Mouse (Mus musculus) testis, postnatal 10 days (tissue): Measurements from ENCODE around the gene Necab3.

ENCODE experiments used
- DNase-seq: peaks from one replicate; pipeline ENCODE4 v3.0.0; 2021; ENCODE audit warnings: low spot score

Necab3 gene

DNA sequence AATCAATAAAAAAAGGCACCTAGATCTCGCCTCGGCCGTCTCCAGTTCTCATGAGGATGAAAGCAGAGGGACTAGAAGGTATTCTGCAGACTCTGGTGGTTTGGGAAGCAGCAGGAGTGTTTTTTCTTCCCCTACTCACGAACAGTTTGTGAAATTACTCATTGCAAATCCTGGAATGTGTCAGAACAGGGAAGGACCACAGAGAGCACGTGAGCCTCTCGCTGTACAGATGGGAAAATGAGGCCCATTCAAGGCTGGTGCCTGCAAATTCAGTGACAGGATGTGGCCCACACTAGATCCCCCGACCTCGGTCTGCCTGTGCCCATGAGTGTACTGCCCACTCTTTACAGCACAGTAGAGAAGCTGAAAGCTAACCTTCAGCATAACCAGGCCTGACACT lies 13.3 kb upstream of the Necab3 start:
- no peak for DNase-seq

DNA sequence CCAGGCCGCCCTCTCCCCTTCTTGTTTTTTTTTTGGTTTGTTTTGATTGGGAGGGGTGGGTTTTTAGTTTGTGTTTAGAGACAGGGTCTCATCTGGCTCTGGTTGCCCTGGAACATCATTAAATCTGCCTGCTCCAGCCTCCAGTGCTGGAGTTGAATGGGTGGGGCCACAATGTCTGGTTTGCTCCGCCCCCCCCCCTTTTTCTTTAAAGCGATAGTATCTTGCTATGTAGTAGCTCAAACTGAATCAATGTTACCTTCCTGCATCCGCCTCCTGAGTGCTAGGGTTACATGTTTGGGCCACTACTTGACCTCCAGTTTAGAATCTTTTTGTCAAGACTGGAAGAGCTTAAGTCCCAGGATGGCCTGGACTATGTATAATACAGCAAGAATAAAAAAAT lies 12.6 kb upstream of the Necab3 start:
- no peak for DNase-seq

GRCm38 (mm10) chr2:154570666-154571065 lies 12.0 kb upstream of the Necab3 start:
- DNase-seq, result no peak

DNA sequence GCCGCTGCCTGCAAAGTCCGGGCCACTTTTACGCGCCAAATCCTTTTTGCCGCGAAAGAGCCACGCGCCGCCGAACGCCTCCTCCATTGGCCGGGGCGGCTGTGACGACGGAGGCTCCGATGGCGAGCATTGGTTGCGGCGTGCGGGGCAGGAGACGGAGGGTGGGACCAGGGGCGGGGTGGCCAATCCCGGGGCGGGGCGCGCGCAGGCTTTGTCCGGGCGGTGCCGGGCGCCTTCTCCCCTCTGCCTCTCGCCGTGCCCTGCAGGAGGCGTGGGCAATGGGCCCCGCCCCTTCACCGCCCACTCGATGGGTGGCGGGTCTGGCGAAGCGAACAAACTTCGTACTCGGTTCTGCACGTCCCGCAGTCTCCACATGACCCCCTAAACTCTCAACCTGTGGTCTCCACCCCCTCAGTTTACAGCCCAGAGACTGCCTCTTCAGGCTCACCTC lies 11.2 kb upstream of the Necab3 start, which contains the start of gene E2f1:
Gene E2f1, minus strand, starts transcription at position 57 of the 451 bp plus-strand sequence.
- peak; percentile 97 for DNase-seq

DNA sequence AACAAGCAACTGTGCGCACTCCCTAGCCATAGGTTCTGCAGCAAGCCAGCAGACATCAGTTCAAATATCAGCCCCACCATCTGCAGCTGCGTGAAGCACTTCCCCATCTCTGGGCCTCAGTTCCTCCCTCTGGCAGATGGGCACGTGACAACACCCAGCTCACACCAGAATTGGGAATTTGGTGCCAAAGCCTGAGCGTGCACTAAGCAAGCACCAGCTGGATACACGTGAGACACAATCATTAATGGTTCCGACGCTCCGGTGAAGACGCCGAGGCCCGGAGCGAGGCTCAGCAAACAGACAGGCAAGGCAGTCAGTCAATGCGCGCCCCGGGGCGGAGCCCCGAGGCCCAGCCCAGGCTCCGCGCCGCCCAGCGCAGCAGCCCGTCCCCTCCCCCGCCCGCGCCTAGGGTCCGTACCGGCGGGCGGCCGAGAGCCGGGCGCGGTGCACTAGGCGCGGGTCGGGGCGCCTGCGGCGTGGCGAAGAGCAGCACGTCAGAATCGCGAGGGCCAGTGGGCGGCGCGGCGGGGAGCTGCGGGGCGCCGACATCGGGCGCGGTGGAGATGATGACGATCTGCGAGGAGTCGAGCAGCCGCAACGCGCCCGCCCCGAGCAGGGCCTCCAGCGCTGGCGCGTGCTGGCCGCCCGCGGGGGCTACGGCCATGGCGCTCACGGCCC lies 10.5 kb upstream of the Necab3 start:
- peak; percentile 83 for DNase-seq

GRCm38 (mm10) chr2:154568329-154569070 lies 9.8 kb upstream of the Necab3 start:
- DNase-seq, result peak; percentile 79

DNA sequence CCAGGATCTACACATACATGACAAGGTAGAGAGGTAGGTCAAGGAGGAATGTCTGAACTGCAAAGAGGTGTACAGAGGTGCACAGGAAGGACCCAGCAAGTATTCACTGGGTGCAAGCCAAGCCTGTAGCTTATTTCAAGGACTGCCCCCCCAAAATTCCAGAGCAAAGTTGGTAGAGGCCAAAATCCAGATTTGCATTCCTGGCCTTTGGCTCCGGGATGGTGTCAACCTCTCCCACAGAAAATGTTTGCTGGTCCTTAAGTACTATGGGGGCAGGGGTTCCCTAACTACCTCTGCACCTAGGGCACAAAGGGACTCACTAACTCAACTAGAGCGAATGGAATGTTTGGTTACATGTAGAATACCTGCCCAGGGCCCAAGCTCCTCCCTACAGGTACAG lies 9.1 kb upstream of the Necab3 start:
- no peak for DNase-seq

DNA sequence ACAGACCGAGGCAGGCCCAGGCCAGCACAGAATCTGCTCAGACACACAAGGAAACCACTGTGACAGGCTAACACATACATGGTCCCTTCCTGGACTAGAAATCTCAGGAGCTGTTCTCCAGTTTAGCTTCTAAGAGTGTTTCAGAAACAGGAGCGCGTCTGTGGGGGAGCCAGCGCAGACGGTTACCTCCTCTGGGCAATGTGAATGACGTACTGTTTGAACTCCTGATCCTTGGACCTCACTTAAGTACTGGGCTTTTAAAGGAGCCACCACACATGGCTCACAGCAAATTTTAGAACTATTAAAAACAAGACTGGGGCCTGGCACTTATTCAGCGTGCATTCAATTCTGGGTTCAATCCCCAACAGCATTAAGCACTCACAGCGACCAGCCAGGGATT lies 8.0 kb upstream of the Necab3 start:
- no peak for DNase-seq

GRCm38 (mm10) chr2:154565562-154565961 lies 6.9 kb upstream of the Necab3 start:
- DNase-seq, result no peak

DNA sequence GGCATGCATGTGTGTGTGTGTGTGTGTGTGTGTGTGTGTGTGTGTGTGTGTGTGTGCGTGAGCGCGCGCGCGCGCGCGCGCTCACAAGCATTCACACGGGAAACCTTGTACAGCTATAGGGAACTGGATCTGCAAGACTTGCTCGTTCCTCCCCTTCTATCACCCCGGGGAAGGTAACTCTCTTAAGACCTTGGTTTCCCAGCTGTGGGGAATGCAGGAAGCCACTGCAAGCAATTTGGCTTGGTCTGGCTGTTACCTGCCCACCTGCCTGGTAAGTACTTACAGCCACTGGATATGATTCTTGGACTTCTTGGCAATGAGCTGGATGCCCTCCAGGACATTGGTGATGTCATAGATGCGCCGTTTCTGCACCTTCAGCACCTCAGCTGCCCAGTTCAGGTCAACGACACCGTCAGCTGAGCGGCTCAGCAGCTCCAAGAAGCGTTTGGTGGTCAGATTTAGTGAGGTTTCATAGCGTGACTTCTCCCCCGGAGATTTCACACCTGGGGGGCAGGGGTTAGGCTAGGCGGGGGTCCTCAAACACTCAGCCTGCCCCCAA lies 5.0 kb upstream of the Necab3 start:
- DNase-seq, result no peak

- peak; percentile 77 for DNase-seq
Observed at GRCm38 (mm10) chr2:154557184-154557832, 1.4 kb downstream of the Necab3 start.

GRCm38 (mm10) chr2:154555235-154555634 lies 3.5 kb downstream of the Necab3 start:
- DNase-seq, result peak; percentile 43

DNA sequence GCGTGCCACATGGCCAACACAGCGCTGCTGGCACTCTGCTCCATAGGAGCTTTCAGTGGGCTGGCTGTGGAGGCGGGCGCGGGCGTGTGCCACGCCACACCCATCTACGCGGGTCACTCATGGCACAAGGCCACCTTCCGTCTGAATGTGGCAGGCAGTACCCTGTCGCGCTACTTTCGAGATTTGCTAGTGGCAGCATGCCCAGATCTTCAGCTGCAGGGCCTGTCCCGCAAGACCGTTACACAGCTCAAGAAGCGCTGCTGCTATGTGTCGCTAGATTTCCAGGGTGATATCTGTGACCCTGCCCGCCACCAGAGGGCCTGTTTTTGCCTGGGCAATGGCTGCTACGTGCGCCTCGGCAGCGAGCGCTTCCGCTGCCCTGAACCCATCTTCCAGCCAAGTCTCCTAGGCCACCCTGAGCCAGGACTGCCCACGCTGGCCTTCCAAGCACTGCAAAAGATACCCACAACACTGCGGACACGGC lies 6.2 kb downstream of the Necab3 start:
- DNase-seq, result peak; percentile 83

GRCm38 (mm10) chr2:154551927-154552326 lies 6.8 kb downstream of the Necab3 start:
- no peak for DNase-seq

GRCm38 (mm10) chr2:154551476-154551875 lies 7.2 kb downstream of the Necab3 start, which contains the start of gene Actl10:
Gene Actl10 (plus strand): TSS chr2:154551776.
- DNase-seq, result no peak

GRCm38 (mm10) chr2:154550937-154551336 lies 7.8 kb downstream of the Necab3 start:
- DNase-seq, result no peak

DNA sequence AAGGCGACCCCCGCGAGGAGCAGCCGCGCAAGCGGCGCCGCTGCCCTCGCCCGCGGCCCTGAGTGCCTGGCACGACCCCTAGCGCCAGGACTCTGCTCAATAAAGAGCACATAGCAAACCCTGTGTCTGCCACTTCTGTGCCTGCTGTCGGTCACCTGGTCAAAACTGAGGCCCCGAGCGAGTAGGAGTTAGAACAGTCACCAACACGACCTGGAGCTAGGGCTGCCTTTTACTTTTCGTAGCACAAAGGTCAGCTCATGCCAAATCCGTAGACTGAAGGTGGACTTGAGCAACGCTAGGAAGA lies 8.9 kb downstream of the Necab3 start:
- DNase-seq, result no peak

GRCm38 (mm10) chr2:154549127-154549885 lies 9.4 kb downstream of the Necab3 start:
- DNase-seq, result peak; percentile 87

- DNase-seq, result peak; percentile 71
Observed at GRCm38 (mm10) chr2:154548688-154549087, 10.0 kb downstream of the Necab3 start.

DNA sequence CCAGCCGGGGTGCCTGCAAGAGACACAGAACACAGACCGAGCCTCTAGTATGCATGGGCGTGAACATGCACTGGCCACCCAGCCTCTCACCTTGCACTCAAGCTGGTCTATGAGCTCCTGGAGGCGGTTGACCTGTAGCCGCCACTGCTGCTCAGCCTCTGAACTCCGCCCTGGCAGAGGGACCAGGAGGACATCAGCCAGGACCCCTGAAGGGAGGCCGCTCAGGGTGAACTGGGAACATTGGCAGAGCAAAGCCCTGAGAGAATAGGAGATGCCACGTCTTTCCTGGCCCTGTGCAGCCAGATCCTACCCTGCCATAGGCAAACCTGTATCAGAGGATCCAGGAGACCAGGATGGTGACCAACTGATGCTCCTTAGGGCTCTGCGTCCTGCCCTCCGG lies 12.0 kb downstream of the Necab3 start, which contains the start of gene 1700003F12Rik:
Gene 1700003F12Rik, plus strand, starts transcription at position 375 of the 400 bp plus-strand sequence.
- no peak for DNase-seq

DNA sequence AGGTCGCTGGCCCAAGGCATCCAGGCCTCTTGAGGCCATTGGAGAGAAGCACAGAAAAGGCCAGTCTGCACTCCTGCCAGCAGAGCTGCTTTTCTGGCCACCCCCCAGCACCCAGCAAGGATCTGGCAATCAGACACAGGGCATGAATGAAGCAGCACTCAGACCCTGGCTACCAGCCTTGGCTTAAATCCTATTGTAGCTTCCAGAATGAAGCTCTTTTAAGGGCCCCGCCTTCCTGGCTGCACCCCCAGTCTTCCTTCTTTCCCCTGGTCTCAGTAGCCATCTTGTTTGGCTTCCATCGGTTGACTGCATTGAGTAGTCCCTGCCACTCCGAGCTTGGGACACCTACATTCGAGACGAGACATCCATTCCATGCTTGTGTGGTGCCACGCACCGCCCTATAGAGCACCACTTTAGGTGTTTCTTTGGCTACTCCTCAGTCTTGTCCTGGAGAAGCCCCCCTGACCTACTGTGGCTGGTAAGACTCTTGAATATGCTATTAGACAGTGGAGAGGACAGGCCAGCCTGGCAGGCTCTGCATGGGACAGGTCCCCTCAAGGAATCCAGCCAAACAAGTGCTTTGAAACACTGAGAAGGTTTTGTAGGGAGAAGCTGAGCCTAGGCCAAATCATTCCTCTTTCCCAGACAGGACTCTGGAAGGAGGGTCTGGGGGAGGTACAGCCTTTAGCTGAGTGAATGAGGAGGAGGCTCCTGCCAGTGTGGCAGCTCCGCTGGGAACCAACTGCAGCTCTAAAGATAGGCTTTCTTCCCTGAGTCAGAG lies 14.9 kb downstream of the Necab3 start:
- peak; percentile 58 for DNase-seq
